Mouse (Mus musculus) cerebellum, postnatal 25 days (tissue): ENCODE measurements around the gene Zfp36.

Source experiments
- DNase-seq, 2 experiments: peaks; one replicate each; pipeline ENCODE4 v3.0.0; 2021; ENCODE audit warnings: mixed read lengths in 2 of 2

Zfp36 gene

GRCm38 (mm10) chr7:28368276-28368920 is 11.7 kb downstream of the Zfp36 start:
- no peak for DNase-seq

- no peak for DNase-seq
Measured at GRCm38 (mm10) chr7:28367663-28368275, 12.3 kb downstream of the Zfp36 start.

GRCm38 (mm10) chr7:28362441-28363060 is 17.5 kb downstream of the Zfp36 start:
- DNase-seq: no peak

- no peak for DNase-seq
Measured at GRCm38 (mm10) chr7:28361647-28362341, 18.3 kb downstream of the Zfp36 start.

GRCm38 (mm10) chr7:28360291-28360690 is 19.8 kb downstream of the Zfp36 start:
- DNase-seq: no peak

- DNase-seq: no peak
Measured at GRCm38 (mm10) chr7:28359854-28360253, 20.2 kb downstream of the Zfp36 start.

GRCm38 (mm10) chr7:28358431-28358830 is 21.6 kb downstream of the Zfp36 start:
- no peak for DNase-seq

- no peak for DNase-seq
Measured at GRCm38 (mm10) chr7:28357984-28358383, 22.1 kb downstream of the Zfp36 start.

- DNase-seq: no peak
Measured at GRCm38 (mm10) chr7:28356981-28357380, 23.1 kb downstream of the Zfp36 start.

GRCm38 (mm10) chr7:28355221-28355620 is 24.8 kb downstream of the Zfp36 start:
- DNase-seq: no peak

GRCm38 (mm10) chr7:28354596-28354995 is 25.5 kb downstream of the Zfp36 start:
- no peak for DNase-seq

GRCm38 (mm10) chr7:28354113-28354581 is 25.9 kb downstream of the Zfp36 start:
- no peak for DNase-seq

GRCm38 (mm10) chr7:28353267-28353666 is 26.8 kb downstream of the Zfp36 start:
- no peak for DNase-seq

GRCm38 (mm10) chr7:28351676-28352191 is 28.3 kb downstream of the Zfp36 start:
- DNase-seq: no peak

GRCm38 (mm10) chr7:28350155-28350883 is 29.7 kb downstream of the Zfp36 start, which contains the start of gene Rps16:
Gene Rps16 (plus strand): TSS chr7:28350652.
- peak; percentile 99 for DNase-seq

- no peak for DNase-seq
Measured at GRCm38 (mm10) chr7:28348601-28349000, 31.5 kb downstream of the Zfp36 start.

GRCm38 (mm10) chr7:28347746-28348145 is 32.3 kb downstream of the Zfp36 start:
- DNase-seq: no peak

GRCm38 (mm10) chr7:28344637-28345036 is 35.4 kb downstream of the Zfp36 start:
- peak; percentile 72 to 83 for DNase-seq

GRCm38 (mm10) chr7:28341381-28341780 is 38.7 kb downstream of the Zfp36 start:
- no peak for DNase-seq

- peak; percentile 37 to 54 for DNase-seq
Measured at GRCm38 (mm10) chr7:28339213-28339917, 40.7 kb downstream of the Zfp36 start.

GRCm38 (mm10) chr7:28338108-28338998 is 41.7 kb downstream of the Zfp36 start, which contains the start of gene Supt5:
Gene Supt5 (minus strand): TSS chr7:28338746.
- peak; percentile 96 to 98 for DNase-seq
